Mouse (Mus musculus) natural killer cell, adult 2 months (primary cell): ENCODE measurements around the gene Hdac10.

Experiments
- DNase-seq, 2 experiments: peaks; one replicate each; pipeline ENCODE4 v3.0.0; 2022; ENCODE audit warnings: low spot score in 2 of 2

Gene Hdac10

GRCm38 (mm10) chr15:89123595-89123994 is 4.9 kb downstream of the Hdac10 start:
- no peak for DNase-seq

GRCm38 (mm10) chr15:89122649-89123366 is 5.7 kb downstream of the Hdac10 start, which contains the start of gene Tubgcp6:
Gene Tubgcp6 (minus strand): TSS chr15:89123112.
- DNase-seq: peak; percentile 88 to 91

GRCm38 (mm10) chr15:89118007-89118406 is 10.5 kb downstream of the Hdac10 start:
- DNase-seq: peak in 1 of 2 experiments; percentile 38

- no peak for DNase-seq
These were observed 18.4 kb downstream of the Hdac10 start for GRCm38 (mm10) chr15:89110147-89110546.

- DNase-seq: peak; percentile 24 to 51
These were observed 21.5 kb downstream of the Hdac10 start for GRCm38 (mm10) chr15:89106976-89107375.

GRCm38 (mm10) chr15:89106073-89106472 is 22.4 kb downstream of the Hdac10 start:
- DNase-seq: no peak

- DNase-seq: no peak
These were observed 24.1 kb downstream of the Hdac10 start for GRCm38 (mm10) chr15:89104425-89104824.

- DNase-seq: no peak
These were observed 24.6 kb downstream of the Hdac10 start for GRCm38 (mm10) chr15:89103921-89104320.

- no peak for DNase-seq
These were observed 25.9 kb downstream of the Hdac10 start for GRCm38 (mm10) chr15:89102646-89103045.

GRCm38 (mm10) chr15:89100823-89101222 is 27.7 kb downstream of the Hdac10 start:
- DNase-seq: no peak

- DNase-seq: no peak
These were observed 29.9 kb downstream of the Hdac10 start for GRCm38 (mm10) chr15:89098616-89099015.

GRCm38 (mm10) chr15:89097450-89097849 is 31.1 kb downstream of the Hdac10 start:
- DNase-seq: no peak

- no peak for DNase-seq
These were observed 36.3 kb downstream of the Hdac10 start for GRCm38 (mm10) chr15:89092181-89092580.

- no peak for DNase-seq
These were observed 37.8 kb downstream of the Hdac10 start for GRCm38 (mm10) chr15:89090662-89091061.

- no peak for DNase-seq
These were observed 39.0 kb downstream of the Hdac10 start for GRCm38 (mm10) chr15:89089248-89090051.

GRCm38 (mm10) chr15:89088607-89089247 is 39.8 kb downstream of the Hdac10 start, which contains the start of gene Selenoo:
Gene Selenoo (plus strand): TSS chr15:89089084.
- DNase-seq: peak; percentile 77 to 81

GRCm38 (mm10) chr15:89084826-89085225 is 43.7 kb downstream of the Hdac10 start:
- no peak for DNase-seq

GRCm38 (mm10) chr15:89083906-89084305 is 44.6 kb downstream of the Hdac10 start:
- DNase-seq: no peak

- peak; percentile 72 to 78 for DNase-seq
These were observed 50.2 kb downstream of the Hdac10 start for GRCm38 (mm10) chr15:89078208-89078836.

GRCm38 (mm10) chr15:89076156-89076731 is 52.3 kb downstream of the Hdac10 start:
- DNase-seq: peak; percentile 24 to 25

GRCm38 (mm10) chr15:89075478-89076147 is 52.9 kb downstream of the Hdac10 start:
- DNase-seq: peak; percentile 71 to 82
